Mouse (Mus musculus) gastrocnemius, adult 2 months (tissue): ENCODE results near the gene Phactr1. TPM values are rescaled to one million over a fixed set of nuclear protein-coding genes. Genes with fewer than 3 reads are reported as not detected.

Source experiments
- DNase-seq: peaks from one replicate; pipeline ENCODE4 v3.0.0; 2022
- H3K27ac ChIP-seq: fragments of 200-600 bp; 2 replicates; pipeline ENCODE4 v1.8.1; 2022; ENCODE audit warnings: mild to moderate bottlenecking
- H3K4me3 ChIP-seq: fragments of 200-600 bp; 2 replicates; pipeline ENCODE4 v1.8.1; 2022; ENCODE audit warnings: mild to moderate bottlenecking, moderate library complexity
- CTCF ChIP-seq: fragments of 200-600 bp; IDR thresholded peaks from 2 replicates; pipeline ENCODE4 v1.8.1; 2022; ENCODE audit warnings: antibody characterized with exemption, mild to moderate bottlenecking, moderate library complexity
- intact Hi-C: fragments of 180-260 bp; cut with DNase I; formaldehyde crosslinking; loops from one replicate; pipeline ENCODE4 v1.15.1; 2025
- total RNA-seq, 2 experiments: library from RNA; stranded (reverse); gene quantifications; 2 replicates each; pipeline ENCODE4 v1.2.3; 2021

Gene Phactr1
- total RNA-seq, 2 experiments from 2014 or later: 1.5 to 2.1 TPM

GRCm38 (mm10) chr13:42789221-42789620, 108.8 kb downstream of the Phactr1 start:
- no peak; the same call in 1 of the 2 replicates for TF ChIP-seq CTCF
- no peak overlapping the region for H3K4me3 ChIP-seq
- intact Hi-C loops: no loop called here
- DNase-seq: no peak
- no peak overlapping the region for H3K27ac ChIP-seq

GRCm38 (mm10) chr13:42792279-42792678, 111.9 kb downstream of the Phactr1 start:
- DNase-seq: no peak
- peak; percentile 71 for TF ChIP-seq CTCF
- intact Hi-C loops: loop anchor here (5.0 kb wide), 1 partner anchor 215 kb away; no protein-coding TSS in a partner anchor
- H3K27ac ChIP-seq: no peak overlapping the region
- H3K4me3 ChIP-seq: no peak overlapping the region

GRCm38 (mm10) chr13:42800523-42800922, 120.1 kb downstream of the Phactr1 start:
- no peak for TF ChIP-seq CTCF
- intact Hi-C loops: no loop called here
- no peak for DNase-seq
- no peak overlapping the region for H3K4me3 ChIP-seq
- H3K27ac ChIP-seq: no peak overlapping the region

GRCm38 (mm10) chr13:42804314-42804713, 123.9 kb downstream of the Phactr1 start:
- no peak for DNase-seq
- intact Hi-C loops: no loop called here
- no peak for TF ChIP-seq CTCF
- no peak overlapping the region for H3K4me3 ChIP-seq
- H3K27ac ChIP-seq: no peak overlapping the region

- TF ChIP-seq CTCF: no peak
- Histone ChIP-seq H3K4me3 (no peak overlapping the region), H3K27ac (no peak overlapping the region)
- DNase-seq: no peak
- intact Hi-C loops: no loop called here
Observed at GRCm38 (mm10) chr13:42812762-42813161, 132.3 kb downstream of the Phactr1 start.

GRCm38 (mm10) chr13:42818378-42818777, 138.0 kb downstream of the Phactr1 start:
- Histone ChIP-seq H3K27ac (no peak overlapping the region), H3K4me3 (no peak overlapping the region)
- intact Hi-C loops: no loop called here
- peak; percentile 68 for DNase-seq
- TF ChIP-seq CTCF: peak; percentile 69

- DNase-seq: no peak
- Histone ChIP-seq H3K27ac (no peak overlapping the region), H3K4me3 (no peak overlapping the region)
- intact Hi-C loops: no loop called here
- no peak for TF ChIP-seq CTCF
Observed at GRCm38 (mm10) chr13:42820513-42820912, 140.1 kb downstream of the Phactr1 start.

GRCm38 (mm10) chr13:42821426-42822106, 141.1 kb downstream of the Phactr1 start:
- no peak overlapping the region for H3K4me3 ChIP-seq

GRCm38 (mm10) chr13:42822545-42822944, 142.1 kb downstream of the Phactr1 start:
- intact Hi-C loops: no loop called here
- H3K4me3 ChIP-seq: no peak overlapping the region
- peak; percentile 96; the same call in 1 of the 2 replicates for TF ChIP-seq CTCF
- peak; percentile 80 for DNase-seq
- no peak overlapping the region for H3K27ac ChIP-seq

More at GRCm38 (mm10) chr13:42821426-42822106, 141.1 kb downstream of the Phactr1 start:
- DNase-seq: no peak
- no peak overlapping the region for H3K27ac ChIP-seq
- no peak for TF ChIP-seq CTCF
- intact Hi-C loops: no loop called here

- intact Hi-C loops: no loop called here
- no peak for TF ChIP-seq CTCF
- DNase-seq: no peak
- H3K27ac ChIP-seq: no peak overlapping the region
- no peak overlapping the region for H3K4me3 ChIP-seq
Observed at GRCm38 (mm10) chr13:42823875-42824274, 143.5 kb downstream of the Phactr1 start.

- no peak overlapping the region for H3K4me3 ChIP-seq
- H3K27ac ChIP-seq: no peak overlapping the region
- peak; percentile 47 for DNase-seq
- peak; percentile 75 for TF ChIP-seq CTCF
- intact Hi-C loops: no loop called here
Observed at GRCm38 (mm10) chr13:42826602-42827001, 146.2 kb downstream of the Phactr1 start.

GRCm38 (mm10) chr13:42828978-42829377, 148.6 kb downstream of the Phactr1 start:
- Histone ChIP-seq H3K27ac (no peak overlapping the region), H3K4me3 (peak overlapping the region; percentile 29; the same call in 1 of the 2 replicates)
- TF ChIP-seq CTCF: no peak
- intact Hi-C loops: no loop called here
- peak; percentile 33 for DNase-seq

GRCm38 (mm10) chr13:42835441-42835840, 155.0 kb downstream of the Phactr1 start:
- intact Hi-C loops: loop anchor here (10.0 kb wide), 1 partner anchor 259 kb away; no protein-coding TSS in a partner anchor
- peak; percentile 48 for TF ChIP-seq CTCF
- Histone ChIP-seq H3K4me3 (no peak overlapping the region), H3K27ac (no peak overlapping the region)
- DNase-seq: no peak

GRCm38 (mm10) chr13:42839358-42839757, 158.9 kb downstream of the Phactr1 start:
- no peak for TF ChIP-seq CTCF
- H3K4me3 ChIP-seq: no peak overlapping the region
- no peak for DNase-seq
- H3K27ac ChIP-seq: no peak overlapping the region
- intact Hi-C loops: loop anchor here (10.0 kb wide), 1 partner anchor 255 kb away; no protein-coding TSS in a partner anchor
